Mouse (Mus musculus): ENCODE results near the gene Vmn1r55.
"Not testable (repeated sequence)": the region's sequence is repeated elsewhere in the genome, so short reads cannot be mapped to it uniquely, and the experiment has no call there.

Vmn1r55 gene

DNA sequence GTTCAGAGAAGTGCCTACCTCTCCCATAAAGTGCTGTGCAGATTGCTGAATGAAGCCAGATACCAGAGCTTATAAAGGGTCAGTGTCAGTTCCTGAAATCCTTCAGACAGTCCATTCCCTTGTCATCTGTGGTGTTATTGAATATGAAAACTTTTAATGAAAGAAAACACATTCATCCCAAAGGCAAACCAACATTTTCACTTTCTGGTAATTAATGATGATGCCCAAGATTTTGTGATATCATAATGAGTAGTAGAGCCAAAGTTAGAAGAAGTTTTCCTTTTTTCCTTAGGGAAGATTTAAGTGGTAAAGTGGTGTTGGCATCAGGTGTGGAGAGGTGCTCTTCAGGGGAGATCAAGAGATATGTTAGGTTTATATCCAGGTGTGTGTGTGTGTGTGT, at the start of gene Vmn1r55:
Gene Vmn1r55 (minus strand): TSS at position 101 of the 400 bp plus-strand sequence.
- not testable (repeated sequence) for DNase-seq

DNA sequence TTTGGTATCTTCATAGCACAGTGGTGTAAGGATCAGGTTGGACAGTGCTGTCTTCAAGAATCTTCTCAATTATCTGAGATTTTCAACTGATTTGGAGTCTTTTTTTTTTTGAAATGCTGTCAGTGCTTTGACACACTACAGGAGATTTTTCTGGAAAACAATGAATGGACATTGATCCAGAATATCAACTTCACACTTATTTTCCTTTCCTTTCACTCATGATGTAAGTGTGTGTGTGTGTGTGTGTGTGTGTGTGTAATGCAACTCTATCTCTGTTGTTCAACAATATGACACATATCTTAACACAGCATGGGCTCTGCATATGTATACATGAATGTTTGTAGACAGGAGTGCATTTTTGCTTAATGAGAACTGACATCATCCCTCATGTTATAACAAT, 47.2 kb upstream of the Vmn1r55 start, which contains the start of gene Vmn1r56:
Gene Vmn1r56 (minus strand): TSS at position 101 of the 400 bp plus-strand sequence.
- DNase-seq, result not testable (repeated sequence)

DNA sequence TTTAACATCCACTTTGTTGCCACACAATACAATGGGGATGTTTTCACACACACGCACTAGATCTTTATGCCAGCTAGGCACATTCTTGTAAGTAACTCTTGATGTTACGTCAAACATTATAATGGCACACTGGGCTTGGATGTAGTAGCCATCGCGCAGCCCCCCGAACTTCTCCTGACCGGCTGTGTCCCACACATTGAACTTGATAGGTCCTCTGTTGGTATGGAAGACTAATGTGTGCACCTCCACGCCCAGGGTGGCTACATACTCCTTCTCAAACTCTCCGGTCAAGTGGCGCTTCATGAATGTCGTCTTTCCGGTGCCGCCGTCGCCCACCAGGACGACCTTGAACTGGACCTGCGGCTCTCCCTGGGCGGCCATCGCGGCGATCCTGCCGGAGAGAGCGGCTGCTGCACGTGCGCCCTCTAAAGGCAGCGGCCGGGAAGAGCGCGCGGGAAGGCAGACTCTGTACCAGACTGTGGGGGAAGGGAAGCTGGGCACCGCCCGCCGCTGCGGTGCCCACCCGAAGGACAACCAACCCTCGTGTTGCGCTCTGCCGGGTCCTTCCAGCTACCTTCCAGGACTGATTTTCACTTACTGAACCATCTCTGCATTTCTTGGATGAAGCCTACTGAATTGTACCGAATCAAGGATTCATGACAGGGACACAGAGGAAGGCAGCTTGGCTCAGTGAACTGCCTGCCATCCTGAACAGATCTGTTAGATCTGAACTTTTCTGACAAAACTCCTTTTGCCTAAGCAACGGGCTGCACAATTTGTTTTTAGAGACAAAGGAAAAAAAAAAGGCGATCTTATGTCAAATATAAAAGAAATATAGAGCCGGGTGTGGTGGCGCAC, 23.7 kb downstream of the Vmn1r55 start, which contains the start of gene Rasl2-9:
Gene Rasl2-9 (minus strand): TSS at position 402 of the 858 bp plus-strand sequence.
- DNase-seq, result peak; percentile 86

DNA sequence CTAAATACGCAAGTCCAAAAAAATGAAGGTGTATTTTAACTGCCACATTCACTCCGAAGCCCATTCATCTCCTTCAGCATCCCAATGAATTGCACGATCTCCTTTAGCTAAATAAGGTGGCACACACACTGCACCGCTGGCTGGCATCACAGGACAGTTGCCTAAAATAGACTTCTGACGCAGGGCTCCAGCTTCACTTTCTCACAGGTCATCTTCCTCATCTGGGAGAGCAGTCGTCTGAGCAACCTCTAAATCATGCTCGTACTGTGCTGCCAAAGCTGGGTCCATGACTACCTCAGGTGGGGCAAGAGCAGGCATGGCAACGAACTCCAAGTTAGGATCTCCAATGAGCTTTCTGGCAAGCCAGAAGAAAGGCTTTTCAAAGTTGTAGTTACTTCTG, 24.4 kb downstream of the Vmn1r55 start:
- DNase-seq, result no peak

DNA sequence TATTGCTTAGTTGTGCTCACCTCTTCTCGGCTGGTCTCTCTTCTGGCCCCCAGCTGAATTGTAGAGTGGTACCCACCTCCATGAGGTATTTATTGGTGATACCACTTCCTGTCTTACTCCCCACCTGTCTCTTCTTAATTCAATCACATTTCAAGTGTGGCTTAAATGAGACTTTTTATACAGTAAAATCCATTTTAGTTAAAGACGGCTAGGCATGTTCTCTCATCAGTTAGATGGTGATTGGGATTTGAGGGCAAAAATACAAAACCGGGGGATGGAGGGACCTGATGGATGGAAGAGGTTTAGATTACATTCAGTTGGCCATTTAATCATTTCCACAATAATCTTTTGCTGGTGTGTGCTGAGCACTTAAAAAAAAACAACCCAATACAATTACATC, 32.6 kb downstream of the Vmn1r55 start, which contains the start of gene Rfpl4:
Gene Rfpl4 (minus strand): TSS at position 101 of the 400 bp plus-strand sequence.
- no peak for DNase-seq

DNA sequence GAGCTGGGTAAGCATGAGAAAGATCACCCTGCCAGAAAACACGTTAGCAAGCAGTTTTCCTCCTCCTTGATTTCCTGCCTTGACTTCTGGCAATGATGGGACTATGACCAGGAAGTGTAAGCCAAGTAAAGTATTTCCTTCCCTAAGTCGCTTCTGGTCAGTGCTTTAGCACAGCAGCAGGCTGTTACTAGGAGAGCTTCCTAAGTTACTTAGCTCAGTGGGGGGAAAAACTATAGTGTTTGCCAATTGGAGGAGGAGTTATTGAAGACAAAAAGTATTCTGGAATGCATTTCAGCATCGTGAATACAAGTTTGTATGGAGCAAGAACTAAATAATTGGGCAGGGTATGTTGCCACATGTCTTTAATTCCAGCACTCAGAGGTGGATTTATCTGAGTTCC, 36.8 kb downstream of the Vmn1r55 start:
- no peak for DNase-seq

DNA sequence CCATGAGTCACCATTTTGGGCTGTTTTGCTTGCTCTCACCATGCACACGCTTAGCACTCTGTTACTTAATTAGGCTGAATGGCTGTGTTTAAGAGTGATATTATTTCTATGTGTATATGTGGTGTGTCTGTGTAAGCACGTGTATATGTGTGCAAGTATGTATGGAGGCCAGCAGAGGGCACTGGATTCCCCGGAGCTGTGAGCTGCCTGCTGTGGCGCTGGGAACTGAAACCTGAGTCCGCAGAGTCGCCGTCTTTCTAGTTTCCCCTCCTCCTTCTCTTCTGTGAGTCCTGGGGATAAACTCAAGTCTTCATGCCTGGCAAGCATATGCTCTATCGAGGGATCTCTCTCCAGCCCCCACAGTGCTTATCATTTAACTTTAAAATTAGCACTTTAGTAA, 40.2 kb downstream of the Vmn1r55 start:
- DNase-seq, result no peak

DNA sequence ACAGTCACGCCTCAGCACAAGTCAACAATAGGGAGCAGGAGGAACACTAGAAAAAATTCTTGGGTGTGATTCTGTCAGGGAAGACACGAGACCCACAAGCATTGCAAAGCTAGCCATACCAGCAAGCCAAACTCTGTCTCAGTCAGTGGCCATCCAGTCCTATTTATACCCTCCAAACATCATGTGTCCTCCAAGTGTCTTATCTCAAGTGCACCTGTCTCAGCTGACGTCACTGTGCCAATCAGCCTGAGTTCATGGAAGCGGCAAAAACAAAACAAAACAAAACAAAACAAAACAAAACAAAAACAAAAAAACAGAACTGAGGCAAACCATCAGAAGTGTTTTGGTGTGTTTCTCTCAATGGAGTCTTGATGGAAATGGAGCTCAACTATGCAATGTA, 41.2 kb downstream of the Vmn1r55 start:
- no peak for DNase-seq

DNA sequence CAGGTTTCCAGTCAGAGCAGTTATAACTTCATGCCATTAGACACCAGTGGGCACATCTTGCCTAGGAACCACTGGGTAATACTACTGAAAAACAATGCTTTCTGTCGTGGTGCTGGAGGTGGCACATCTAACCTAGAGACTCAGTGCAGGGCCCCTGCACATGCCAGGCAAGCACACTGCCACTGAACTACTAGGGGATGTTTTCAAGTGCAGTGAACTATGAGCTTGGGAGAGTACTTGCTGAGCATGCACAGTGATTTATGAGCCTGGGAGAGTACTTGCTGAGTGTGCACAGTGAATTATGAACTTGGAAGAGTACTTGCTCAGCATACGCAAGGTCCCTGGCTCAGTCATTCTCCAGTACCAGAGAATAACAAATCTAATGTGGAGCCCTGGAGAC, 46.9 kb downstream of the Vmn1r55 start:
- no peak for DNase-seq

DNA sequence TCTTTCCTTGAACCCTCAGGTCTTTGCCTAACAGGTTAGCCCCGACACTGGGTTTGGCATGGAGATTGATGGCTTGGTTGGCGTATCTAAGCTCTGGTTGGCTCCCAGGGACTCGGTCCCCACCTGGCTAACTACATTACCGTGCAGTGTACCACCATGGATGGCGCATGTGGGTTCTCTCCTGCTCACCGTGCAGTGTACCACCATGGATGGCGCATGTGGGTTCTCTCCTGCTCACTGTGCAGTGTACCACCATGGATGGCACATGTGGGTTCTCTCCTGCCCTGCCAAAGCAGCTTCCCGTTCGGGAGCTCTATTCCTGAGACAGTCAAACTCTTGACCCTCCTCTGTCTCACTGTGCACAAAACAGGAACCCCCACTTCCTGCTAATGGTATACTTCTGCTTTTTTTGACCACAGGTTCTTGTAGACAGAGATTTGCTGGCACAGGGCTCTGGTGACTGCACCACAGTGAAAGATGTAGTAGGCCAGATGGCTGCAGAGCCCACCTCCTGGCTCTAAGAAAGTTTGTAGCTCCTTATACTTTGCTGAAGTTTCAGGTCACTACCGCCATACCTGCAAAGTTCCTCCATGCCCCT, 48.3 kb downstream of the Vmn1r55 start:
- DNase-seq, result no peak

DNA sequence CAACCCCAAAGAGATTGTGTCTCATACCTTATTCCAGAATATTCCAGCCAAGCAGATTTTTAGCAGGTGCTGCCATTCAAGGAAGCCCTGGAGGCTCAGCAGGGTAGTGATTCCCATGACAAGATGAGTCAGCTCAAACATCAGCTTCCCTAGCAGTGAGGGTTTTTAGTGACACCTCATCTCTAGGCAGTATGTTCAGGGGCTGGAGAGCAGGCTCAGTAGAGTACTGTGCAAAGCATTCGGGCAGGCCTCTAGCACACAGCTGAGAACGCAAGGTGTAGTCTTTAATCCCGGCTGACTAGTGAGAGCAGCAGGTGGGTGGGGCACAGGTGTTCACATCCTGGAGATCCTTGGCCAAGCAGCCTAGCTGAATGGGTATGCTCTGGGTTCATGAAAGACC, 49.7 kb downstream of the Vmn1r55 start:
- DNase-seq, result no peak

DNA sequence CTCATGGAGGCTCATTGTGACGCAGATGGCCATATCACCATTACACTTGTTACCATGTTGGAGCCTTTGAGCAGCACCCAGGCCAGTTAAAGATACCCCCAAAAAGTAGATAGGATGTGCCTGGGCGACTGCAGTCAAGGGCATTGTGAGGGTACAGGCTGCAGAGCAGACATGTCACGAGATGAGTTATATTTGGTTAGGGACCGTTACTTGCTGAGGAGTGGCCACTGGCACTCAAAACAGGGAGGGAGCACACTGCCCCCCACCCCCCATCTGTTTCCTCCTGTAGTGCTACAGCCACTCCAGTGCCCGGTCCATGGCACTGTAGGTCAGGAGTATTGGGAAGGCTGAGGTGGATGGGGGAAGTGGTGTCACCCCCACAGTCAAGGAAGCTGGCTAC, 50.7 kb downstream of the Vmn1r55 start:
- DNase-seq, result no peak

DNA sequence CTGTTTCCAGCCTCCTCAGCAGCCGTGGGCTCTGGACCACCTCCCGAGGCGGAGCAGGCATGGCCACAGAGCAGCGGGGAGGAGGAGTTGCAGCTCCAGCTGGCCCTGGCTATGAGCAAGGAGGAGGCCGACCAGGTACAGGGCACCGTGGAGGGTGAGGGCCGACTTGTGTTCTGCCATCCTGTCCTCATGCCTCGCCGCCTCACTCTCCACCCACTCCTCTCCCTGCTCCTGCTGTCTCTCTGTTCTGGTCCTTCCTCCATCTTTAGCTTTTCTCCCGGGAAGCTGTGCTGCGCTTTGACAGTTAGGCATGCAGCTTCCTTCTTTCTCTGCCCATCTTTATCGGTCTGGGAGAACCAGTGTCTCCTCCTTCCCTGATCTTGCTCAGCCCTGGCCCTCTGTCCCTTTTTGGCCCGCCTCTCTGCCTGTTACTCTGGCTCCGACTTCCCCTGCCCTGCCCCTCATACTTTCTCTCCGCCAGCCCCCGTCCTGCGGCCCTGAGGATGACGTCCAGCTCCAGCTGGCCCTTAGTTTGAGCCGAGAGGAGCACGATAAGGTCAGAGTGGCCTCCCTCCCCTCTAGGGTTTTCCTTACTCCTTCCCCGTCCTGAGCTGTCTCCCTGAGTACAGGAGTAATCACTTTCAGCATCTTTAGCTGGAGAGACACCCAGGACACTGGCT, 56.5 kb downstream of the Vmn1r55 start:
- DNase-seq, result no peak

DNA sequence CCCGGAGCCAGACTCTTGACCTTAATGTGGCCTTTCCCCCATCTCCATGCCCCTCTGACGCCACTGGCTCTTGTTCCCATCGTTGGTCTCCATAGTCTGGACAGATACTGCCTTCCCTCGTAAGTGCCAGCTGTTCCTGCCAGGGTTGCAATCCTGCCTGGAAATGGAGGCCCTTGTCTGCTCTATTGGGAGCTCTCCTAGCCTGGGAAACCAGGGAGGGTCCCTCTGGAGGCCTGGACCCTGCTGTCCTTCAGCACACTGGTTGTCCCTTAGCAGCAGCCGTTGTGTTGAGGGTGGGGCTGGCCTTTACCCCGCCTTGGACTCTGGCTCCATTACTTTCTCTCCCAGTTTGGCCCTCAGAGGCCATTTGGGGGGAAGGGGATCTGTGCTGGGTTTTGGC, 57.1 kb downstream of the Vmn1r55 start:
- DNase-seq, result no peak

DNA sequence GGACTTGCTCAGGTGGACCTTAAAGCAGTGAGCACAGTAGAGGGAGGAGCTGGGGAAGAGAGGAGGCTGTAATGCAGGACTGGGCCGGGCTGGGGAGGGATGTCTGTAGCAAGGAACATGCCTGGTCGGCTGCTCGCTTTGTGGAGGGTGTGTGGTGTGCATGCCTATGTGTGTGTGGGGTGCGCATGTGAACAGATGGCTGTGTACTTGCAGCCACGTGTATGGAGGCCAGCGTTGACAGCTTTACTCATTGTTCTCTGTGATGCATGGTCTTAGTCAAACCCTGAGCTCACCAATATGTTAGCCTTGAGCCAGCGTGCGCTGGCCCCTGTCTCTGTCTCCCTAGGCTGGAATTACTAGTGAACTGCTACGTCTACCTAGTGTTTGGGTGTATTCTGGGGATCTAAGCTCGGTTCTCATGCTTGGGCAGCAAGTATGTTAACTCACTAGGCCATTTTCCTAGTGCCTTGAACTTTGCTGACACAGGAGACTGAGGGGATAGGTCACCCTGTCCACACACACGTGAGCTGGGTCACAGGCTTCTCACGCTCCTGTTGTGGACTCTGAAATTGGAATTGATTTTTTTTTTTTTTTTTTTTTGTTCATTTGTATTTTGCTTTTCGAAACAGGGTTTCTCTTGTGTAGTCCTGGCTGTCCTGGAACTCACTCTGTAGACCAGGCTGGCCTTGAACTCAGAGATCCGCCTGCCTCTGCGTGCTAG, 58.3 kb downstream of the Vmn1r55 start:
- no peak for DNase-seq

DNA sequence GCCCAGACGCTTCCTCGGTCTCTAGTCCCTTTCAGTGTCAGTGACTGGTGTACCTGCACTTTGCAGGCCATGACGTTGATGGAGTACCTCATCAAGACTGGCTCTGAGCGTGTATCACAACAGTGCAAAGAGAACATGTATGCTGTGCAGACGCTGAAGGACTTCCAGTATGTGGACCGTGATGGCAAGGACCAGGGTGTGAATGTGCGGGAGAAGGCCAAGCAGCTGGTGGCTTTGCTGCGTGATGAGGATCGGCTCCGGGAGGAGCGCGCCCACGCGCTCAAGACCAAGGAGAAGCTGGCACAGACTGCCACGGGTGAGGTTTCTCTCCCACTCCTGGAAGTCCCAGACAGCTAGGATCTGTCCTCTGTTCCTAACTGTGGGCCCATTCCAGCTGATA, 59.6 kb downstream of the Vmn1r55 start:
- DNase-seq, result no peak

DNA sequence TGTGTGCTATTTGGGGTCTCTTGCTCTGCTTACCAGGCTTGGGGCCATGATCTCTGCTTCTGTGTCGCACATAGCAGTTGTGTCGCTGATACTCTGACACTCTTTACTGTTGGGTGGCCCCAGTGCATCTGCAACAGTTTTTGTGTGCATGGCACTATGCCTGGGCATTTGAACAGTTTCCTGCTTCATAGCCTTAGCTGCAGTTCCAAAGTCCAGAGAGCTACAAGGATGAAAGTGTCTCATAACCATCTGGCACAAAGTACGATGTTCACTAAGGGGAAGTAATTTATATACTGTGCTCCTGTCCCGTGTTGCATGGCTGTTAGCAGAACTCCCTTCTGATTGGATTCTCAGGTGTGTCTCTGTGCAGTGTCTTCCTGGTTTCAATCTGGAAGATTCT, 61.6 kb downstream of the Vmn1r55 start:
- DNase-seq, result peak; percentile 43

DNA sequence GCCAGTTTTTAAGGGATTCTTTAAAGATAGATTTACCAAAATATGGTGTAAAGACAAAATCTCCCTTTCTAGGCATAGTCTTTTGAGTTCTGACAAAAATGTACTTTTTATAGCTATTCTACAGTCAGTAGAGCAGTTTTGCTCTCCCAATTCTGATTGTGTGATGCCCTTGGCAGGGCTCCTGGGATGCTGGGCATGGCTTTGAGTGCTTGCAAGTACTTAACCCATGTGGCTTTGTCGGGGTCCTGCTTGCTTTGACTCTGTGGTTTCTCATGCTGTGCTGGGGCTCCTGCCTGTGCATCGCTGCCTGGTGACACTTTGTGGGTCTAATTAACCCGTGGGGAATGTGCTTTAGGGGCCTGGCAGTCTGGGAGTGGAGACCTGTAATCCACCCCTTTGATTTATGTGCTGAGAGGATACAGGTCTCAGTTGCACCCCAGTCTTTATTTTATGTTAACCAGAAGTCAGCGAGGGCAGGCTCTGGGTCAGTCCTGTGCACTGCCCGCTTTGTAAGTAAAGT, 62.5 kb downstream of the Vmn1r55 start:
- DNase-seq, result no peak

DNA sequence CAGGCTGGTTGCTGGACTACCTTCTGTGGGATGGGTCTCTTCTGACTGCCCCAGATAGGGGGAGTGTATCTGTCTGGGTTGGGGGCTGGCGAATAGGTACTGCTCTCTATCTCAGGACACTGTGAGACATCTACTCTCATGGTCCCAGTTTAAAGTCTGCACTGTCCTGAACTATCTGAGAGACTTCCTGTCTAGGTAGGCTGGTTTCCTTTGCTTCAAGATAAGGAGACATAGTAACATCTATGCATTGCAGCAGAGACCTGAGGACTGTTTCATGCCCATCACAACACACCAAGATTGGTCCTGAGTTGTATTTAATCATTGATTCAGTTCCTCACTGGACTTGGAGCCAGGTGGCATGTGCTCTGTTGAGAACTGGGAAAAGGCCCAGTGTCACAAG, 64.0 kb downstream of the Vmn1r55 start:
- no peak for DNase-seq

DNA sequence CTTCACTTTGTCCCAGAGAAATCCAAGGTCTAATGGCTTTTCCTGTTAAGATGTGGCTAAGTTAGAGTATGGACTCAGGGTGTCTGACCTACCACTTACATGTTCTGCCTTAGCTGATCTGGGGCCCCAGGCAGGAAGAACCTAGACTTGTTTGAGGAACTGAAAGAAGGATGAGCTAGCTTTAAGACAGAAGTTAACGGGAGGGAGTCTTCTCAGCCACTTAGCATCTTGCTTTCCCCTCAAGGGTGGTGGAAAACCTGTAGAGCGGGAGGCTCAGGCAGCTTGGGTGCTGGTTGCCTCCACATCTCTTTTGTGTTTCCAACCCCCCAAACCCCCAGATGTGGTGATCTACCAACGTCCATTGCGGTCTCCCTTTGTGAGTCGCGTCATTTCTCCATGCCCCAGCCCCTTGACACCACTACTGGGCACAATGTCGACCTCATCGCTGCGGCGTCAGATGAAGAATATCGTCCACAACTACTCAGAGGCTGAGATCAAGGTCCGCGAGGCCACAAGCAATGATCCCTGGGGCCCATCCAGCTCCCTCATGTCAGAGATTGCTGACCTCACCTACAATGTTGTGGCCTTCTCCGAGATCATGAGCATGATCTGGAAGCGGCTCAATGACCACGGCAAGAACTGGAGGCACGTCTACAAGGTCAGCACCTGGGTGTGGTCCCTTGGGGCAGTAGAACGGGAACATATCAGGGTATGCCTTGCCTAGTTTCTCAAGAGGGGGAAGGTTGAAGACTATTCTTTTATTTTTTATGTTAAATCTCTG, 66.0 kb downstream of the Vmn1r55 start:
- DNase-seq, result peak; percentile 61

DNA sequence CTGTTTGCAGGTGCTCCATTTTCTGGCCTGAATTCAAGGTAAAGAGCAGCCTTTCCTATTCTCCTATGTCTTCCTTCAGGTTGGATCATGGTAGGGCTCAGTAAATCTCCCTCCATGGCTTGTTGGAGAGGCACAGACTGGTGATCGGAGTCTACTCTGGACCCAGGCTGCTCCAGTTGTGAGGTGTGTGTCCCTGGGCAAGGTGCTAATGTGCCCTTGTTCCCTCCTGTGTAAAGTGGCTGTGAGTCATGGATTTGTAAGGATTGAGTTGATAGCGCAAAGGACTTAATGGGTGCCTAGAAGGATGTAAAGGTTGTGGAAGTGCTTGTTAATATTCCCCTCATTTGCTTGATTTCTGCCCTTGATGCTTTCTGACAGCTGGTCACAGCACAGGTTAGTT, 67.5 kb downstream of the Vmn1r55 start:
- no peak for DNase-seq

DNA sequence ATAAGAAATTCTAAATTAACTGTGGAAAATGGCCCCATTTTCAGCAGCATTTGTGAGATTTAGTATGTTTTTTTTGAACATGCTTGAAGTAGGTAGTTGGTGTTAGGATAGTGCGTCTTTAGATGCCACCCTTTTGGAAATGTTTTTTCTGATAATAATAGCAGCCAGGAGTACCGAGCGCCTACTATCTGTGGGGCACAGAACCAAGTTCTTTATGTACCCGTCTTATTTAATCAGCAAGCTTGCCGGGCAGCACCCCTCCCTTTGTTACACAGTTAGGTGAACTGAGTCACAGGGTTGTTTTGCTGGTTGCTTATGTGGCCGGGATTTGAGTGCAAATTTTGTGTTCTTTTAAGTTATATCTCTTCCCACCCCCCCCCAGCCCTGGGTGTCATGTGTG, 68.2 kb downstream of the Vmn1r55 start:
- no peak for DNase-seq

All from kidney, adult 18-20 months (tissue).